Mouse (Mus musculus) liver (tissue): ENCODE data around the gene Ddc.

Experiments
- DNase-seq: peaks from one replicate; pipeline ENCODE4 v3.0.0-alpha.2; 2020; ENCODE audit warnings: mixed read lengths

Gene Ddc

DNA sequence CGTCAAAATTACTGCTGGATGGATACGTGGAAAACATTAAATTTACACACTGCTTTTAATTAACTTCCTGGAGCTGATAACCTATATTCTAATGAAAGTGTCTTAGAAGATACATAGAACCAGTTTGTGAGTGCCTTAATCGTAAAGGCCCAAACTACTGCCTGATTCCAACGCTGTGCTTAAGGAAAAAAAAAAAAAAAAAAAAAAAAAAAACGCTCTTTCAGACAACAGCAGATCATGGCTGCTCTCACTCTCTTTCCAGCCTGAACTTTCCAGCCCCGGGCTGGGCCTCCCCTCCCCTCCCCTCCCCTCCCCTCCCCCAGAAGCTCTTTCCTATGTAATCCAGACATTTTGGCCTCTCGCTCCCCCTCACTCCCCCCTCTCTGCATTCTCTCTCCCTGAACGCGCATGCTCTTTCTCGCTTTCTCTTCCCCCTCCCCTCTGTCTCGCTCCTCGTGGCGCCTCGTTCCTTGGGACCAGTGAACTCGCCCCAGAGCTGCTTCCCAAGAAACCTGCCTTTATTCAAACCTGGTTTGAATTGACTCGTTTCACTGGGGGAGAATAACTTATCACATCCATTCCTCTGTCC is 76.5 kb downstream of the Ddc start:
- DNase-seq = peak; percentile 76

DNA sequence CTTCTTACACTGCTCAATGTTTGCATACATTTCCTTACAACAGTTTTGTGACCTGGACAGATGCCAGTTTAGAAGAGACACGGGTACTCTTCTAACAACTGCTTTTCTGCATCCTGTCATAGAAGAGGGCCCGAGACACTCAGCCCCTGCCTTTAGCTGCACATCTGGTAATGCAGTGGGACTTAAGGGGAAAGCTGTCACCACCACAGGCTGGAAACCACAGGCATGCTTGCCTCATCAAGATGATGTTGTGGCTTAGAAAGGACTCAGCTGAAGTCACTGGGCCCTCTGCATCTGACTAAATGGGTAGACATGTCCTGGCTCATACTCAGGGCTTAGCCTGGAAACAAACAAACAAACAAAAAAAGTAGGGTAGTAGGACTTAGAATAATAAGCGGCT is 77.2 kb downstream of the Ddc start:
- DNase-seq = peak; percentile 40

DNA sequence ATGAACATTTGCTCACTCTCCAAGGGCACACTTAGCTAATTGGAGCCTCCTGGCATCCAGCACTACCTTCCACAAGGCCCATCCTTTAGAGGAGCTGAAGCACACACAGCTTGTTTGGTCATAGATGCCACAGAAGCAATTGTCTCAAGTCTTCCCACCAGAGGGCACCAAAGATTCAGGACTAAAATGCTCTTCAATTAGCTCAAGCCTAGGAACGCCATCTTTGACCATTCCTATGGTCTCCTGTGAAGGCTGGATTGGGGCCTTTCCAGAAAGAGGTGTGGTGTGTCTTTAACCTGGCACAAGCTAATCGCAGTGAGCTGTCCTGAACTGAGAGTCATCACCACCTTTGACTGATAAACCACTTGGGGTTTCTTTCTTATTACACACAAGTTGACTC is 77.7 kb downstream of the Ddc start:
- peak; percentile 82 for DNase-seq

DNA sequence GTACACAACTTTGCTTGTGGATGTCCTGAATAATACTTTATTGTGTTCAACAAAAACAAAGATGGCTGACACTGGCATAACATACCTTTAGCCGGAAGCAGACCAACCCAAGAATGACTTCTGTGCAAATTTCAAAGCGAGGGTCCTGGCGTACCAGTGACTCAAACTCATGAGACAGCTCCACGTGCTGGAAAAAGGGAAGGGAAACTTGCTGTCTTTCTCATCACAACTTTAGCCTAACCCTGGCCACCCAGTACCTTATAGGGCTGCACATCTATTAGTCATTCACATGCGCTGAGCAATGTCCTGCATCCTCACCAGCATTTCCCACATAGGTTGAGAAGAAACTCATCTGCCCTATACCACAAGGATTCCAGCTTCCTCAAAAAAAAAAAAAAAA is 78.7 kb downstream of the Ddc start:
- no peak for DNase-seq

DNA sequence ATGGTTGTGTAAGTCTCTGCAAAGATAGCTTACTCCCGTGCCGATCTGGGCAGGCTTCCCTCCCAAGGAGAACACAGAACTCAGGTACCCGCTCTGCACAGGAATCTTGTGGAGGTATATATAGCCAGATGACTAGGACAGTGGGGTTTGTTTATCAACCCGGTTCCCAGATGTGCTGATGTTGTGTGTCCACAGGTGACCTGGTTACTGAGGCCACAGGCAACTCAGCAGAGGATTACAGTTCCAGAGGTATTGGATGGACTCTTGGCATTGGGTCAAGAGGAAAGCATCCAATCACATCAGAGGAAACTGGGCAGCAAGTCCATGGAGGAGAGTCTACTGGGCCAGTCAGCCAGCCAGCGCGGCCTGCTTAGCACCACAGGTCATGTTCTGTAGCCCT is 79.1 kb downstream of the Ddc start:
- no peak for DNase-seq

DNA sequence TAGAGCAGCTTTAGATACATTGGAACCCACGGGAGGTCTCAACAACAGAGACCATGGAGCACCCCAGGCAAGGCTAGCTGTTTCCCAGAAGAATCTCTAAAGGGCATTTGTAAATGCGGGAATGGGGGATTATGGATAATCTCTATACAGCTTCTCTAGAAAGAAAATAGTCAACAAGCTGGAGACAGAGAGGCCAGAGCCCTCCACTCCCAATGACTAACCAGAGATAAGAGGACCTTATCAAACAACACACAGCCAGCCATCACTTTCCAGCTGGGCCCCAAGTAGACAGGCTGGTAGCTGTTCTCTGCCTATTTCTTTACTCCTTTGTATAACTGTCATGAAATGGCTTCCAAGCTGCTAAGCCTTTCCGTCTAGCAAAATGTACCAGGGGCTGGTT is 82.2 kb downstream of the Ddc start:
- peak; percentile 84 for DNase-seq

DNA sequence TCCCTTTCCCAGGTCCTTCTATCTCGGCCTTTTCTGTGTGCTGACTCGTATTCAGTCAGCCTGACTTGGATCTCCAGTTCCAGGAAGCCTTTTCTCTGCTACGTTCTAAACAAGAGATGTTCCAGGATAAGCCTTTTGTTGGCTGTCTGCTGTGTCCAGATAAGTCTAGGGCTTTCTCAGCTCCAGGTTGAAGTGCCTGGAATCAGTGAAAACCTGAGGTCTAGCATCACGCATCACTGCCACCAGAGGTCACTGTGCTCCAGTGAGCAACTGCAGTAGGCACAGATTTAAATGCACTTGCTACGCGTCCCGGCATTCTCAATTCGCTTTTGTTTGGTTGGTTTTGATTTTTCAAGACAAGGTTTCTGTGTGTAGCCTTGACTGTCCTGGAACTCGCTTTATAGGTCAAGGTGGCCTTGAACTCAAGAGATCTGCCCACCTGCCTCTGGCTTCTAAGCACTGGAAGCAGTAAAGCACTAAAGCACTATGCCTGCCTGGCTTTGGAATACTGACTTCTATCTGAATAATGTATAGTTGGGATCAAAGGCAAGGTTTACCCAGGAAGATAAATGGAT is 86.0 kb downstream of the Ddc start:
- peak; percentile 91 for DNase-seq

DNA sequence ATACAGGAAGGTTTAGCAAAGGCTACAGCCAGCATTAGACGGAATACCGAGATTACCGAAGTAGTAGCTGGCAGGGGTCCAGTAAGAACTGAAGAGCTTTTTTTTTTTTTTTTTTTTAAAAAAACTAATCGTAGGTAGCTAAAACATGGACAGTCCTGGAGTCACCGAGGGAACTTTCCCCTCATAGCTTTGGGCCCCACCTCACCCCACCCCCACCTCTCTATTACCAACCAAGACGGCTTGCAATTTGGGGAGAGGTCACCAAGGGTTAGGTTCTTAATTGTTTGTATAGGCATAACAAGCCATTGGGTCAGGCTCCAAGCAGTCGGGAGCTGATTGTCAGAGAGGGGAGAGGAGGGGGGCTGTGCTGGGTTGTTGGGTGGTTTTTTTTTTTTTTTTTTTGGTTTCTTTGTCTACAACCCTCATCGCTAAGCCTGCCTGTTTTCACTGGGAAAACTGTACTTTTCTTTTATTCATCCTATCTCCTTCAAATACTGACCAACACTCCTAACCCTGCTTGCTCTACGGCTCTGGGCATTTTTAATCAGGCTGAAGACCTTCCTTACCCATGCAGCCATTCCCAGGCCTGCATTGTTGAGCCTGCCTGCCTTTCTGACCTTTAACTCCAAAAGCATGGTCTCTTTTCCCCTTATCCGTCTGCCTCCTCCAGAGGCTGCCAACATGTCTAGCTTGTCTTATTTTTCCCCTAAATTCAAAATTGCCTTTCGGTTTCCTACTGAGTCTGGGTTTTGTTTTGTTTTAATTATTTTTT is 88.4 kb downstream of the Ddc start:
- peak; percentile 32 for DNase-seq

DNA sequence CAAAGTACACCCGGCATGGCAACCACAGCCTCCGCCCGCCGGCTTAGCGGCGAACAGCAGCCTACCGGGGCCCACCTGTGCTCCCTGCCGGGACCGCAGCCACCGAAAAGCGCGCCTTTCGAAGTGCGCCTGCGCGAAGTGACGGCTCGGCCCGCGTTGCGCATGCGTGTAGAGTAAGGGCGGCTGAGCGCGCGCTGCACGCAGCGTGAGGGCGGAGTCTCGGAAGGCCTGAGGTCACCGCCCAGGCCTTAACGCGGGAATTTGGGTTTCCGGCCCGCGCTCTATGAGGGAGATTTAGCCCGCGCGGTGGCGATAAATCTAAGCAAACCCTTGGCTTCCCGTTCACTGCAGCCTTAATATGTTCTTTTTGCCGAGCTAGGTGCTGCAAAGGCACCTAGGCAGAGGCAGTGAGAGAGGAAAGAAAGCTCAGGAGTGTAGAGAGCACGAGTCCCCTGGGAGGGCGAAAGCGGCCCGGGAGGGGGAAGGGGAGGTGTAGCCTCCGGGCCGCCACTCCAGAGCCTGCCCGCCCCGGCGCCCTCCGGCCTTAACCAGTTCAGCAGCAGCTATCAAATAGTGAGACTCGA is 89.0 kb downstream of the Ddc start, which contains the start of gene Fignl1:
Gene Fignl1 (minus strand): TSS at position 143 of the 584 bp plus-strand sequence.
- peak; percentile 98 for DNase-seq

DNA sequence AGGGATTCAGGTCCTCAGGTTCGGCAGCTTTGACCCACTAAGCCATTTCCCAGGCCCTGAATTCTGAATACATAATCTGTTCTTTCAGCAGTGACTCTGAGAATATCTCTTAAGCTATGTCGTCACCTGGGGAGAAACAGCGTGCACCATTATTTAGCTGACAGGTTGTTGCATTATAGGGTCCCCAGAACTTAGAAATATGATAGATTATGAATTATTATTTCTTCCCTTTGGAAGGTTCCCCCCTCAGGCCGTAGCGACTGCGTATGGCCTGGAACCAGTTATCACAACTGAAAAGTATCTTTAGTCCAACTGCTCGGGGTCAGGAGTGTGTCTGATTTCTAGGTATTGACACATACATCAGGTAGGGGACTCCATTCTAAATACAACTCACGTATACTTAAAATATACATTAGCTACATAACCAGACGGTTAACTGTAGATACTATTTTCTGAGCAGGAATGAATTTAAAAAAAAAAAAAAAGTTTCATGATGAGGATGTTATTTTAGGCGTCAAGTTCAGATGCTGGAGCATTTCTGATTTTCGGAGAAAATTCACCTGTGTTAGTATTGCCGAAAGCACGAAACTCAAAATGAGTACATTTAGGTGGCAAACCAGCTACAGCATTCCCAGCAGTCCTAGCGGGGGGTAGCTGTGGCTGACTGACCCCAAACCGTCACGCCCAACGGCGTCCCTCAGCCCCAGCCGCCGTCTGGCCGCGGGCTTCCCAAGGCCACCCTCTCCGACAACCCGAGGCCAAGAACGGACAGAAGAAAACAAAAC is 89.7 kb downstream of the Ddc start:
- no peak for DNase-seq

DNA sequence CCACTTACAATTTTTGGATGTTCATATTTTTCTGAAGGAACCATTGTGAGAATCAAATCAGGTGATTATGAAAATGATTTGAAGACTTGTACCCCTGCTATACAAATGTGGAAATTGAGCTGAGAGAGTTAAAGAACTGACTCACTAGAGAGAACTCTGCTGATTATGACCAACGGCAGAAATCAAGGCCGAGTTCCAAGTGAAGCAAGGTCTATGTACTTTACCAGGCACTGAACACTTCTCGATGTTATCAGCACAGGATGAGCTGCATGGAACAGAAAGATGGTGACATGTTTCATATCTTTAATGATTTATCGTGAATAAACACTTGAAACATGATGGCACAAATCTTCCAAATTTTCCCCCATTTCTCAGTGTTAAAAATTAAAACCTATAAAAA is 92.0 kb downstream of the Ddc start:
- no peak for DNase-seq

DNA sequence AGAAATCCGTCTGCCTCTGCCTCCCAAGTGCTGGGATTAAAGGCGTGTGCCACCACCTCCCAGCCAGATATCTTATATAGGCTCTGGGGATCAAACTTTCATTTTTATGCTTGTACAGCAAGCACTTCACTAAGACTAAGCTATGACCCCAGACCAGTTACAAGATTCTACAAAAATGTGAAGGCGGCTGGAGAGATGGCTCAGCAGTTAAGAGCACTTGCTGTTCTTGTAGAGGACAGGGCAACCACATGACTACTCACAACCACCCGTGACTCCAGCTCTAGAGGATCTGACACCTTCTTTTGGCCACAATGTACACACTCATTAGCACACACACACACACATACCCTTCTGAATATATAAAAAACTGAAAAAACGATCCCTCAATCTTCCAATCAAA is 93.5 kb downstream of the Ddc start:
- no peak for DNase-seq

DNA sequence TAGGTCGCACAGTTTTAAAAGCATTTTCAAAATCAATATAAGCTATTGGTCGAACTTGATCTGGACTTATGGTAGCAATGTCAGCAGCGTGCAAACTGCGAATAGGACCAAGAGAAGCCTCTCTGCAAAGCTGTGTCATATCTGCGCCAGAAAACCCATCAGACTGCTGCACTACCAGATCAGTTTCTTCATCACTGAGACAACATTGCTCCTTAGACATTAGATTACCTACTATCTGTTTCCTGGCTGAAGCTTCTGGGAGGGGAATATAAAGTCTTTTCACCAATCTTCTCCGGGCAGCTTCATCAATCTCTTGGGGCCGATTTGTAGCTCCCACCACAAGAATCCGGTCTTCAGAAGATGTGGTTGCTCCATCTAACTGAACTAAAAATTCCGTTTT is 96.9 kb downstream of the Ddc start:
- DNase-seq = no peak

DNA sequence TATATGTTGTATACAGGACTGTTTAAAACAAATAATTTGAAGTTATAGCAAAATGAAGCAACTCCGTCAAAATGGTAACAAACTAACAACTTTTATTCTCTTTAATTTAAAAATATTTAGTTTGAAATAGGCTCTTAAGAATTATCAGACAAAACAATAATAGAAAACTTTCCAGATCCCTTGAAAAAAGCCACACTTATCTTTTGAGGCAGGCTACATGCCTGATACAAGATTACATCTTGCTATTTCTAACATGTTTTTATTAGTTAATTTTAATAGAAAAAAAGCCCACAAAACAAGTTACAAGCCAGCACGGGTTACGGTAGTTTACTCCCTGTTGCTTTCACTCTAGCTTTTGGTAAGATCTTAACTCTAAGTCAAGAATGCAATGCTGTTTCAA is 97.6 kb downstream of the Ddc start:
- no peak for DNase-seq

DNA sequence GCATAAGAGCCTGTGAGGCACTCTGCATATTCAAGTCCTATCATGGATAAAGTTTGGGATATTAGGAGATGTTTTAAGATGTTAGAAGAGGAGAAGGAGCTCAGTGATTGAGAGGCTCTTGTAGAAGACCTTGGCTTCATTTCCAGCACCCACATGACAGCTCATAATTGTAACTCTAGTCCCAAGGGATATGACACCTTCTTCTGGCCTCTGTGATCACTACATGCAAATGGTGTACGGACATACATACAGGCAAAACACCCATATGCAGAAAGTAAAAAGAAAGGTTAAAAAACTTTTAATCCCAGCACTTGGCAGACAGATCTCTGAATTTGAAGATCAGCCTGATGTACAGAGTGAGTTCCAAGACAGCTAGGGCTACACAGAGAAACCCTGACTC is 99.3 kb downstream of the Ddc start:
- no peak for DNase-seq

DNA sequence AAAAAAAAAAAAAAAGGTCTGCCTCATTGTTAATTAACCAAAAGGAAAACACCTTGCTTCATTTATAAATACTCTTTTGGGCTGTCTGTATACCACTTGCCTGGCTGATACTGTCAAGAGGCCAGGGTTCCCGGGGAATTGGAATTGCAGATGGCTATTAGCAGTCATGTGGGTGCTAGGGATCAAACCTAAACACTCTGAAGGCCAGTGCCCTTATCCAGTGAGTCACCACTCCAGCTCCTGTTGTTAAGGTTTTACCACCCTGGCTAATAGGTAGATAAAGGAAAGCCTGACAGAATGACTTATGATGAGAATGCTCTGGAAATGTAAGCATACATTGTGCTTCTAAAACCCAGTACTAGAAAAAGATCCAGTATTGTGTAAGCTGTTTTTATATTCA is 103.3 kb downstream of the Ddc start:
- DNase-seq = no peak

DNA sequence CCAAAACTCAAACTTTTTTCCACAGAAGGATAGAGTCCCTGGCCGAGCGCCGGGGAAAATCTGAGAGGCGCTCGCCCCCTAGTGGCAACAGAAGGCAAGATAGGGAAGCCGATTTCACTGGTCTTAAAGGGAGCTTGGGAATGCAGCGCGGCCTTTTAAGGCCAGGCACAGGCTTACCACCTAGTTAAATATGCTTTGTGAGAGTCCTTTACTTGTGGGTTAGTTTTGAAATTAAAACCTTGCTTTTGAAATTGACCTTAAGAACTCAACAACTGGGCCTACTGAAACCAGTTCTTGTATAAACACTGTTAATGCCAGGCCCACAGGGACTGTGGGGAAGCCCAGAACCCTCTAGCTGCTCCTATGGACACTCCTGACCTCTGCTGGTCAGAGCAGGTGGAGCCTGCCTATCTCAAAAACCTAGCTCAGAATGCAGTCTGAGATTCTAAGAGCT is 109.4 kb downstream of the Ddc start:
- DNase-seq = peak; percentile 81

DNA sequence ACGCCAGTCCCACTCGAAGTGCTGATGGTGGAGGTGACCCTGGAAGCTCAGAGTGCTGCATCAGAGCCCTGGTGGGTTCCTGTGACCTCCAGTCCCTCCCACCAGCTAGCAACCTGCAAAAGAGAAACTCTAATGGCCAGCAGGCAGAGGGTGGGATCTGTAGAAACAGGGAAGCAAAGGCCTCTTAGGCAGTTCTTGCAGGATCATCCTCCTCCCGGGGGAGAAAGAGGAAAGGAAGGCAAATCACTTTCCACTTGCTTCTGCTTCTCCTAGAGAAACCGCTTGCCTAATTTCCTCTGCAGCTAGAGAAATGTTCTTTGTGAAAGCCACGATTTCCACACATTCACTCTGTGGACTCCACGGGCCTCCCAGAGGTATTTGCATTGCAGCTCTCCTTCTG is 112.5 kb downstream of the Ddc start:
- no peak for DNase-seq

DNA sequence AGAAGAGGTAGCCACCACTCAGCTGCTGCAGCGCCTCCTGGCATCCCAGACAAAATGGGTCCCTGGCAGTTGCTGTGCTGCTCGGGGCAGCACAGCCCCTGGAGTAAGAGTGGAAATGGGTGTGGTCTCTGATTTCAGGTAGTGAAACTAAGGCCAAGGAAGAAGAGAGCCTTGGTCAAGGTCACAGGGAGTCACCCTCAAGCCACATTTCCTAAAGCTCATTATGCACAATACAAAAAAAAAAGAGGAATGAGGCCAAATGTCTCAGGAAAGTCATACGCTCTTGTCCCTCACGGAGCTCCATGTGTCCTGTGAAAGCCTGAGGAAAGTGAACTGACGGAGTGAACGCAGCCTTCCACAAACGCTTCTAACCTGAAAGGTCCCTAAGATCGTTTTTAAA is 116.2 kb downstream of the Ddc start:
- no peak for DNase-seq

DNA sequence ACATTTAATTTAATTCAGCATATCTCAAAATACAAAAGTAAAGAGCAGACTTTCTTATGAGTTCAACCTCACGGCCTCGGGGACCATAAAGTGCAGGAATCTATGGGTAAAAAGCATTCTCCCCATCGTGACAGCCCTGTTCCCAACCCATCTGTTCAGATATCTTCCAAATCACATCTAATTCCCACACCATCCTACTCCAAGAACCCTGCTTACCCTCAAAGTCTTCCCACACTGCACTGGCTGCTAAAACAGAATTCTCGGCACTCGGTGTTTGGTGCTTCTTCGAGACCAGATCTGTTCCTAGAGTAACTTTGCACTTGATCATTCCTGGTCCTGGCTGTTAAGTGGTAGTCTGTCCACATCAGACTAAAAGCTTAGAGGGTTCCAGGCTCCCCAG is 119.6 kb downstream of the Ddc start:
- no peak for DNase-seq

DNA sequence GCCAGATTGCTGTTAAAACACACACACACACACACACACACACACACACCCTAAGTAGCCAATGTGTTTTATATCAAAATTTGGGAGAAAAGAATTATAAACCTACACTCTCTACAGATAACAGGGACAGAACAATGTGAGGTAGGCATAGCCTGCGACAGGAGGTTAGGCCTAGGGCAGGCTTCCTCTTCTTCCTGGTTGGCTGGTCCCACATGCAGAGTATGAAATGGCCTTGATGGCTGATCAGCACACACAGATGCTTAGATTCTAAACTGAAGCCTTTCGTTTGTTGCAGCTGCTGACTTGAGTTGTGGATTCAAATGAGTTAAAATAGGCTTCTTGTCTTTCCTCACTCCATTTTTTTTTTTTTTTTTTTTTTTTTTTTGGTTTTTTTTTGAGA is 120.1 kb downstream of the Ddc start:
- no peak for DNase-seq

DNA sequence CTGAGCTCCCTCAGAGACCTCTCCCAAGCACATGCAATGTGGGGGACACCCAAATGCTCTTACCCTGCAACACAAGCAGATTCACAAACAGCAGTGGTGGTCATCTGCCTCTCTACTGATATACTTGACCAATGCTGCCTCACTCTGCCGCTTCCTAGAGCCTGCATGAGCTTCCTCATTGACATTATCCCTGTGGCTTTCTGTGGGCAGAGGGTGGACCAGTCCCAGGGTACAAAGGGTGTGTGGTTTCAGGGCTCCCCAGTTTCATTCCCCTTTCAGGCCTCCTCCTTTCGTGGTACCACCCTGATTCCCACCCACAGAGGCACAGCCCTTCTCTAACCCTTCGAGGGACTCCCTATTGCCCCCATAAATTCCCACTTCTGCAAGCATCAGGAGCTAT is 120.7 kb downstream of the Ddc start:
- no peak for DNase-seq

DNA sequence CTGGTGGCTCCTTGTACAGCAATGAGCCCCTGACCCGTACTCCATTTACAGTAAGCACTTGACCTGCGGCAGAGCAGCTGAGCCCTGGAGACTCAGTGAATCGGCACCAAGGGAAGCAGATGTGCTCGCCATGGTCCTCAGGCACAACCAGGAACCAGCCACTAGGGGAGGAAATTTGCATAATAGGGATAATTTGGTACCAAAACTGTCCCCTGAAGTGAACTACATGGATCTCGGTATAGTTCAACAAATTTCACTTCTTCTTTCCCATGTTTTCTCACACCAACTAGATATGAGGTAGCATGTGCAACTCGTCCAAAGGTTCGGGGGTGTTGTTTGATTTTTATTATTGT is 121.1 kb downstream of the Ddc start:
- DNase-seq = no peak
